Mouse (Mus musculus) bone marrow, adult 2 months (tissue): ENCODE data around the gene Fam83c.

Experiments used
- CTCF ChIP-seq: fragments of 200-500 bp; IDR thresholded peaks from 2 replicates; pipeline ENCODE4 v1.5.1; 2011; ENCODE audit warnings: low read length, control low read depth; ENCODE audit not compliant: control insufficient read depth, insufficient read depth
- POLR2A ChIP-seq: fragments of 200-500 bp; IDR thresholded peaks from 2 replicates; pipeline ENCODE4 v1.6.1; 2011; ENCODE audit warnings: low read depth, mild to moderate bottlenecking, control low read depth, low read length, borderline replicate concordance; ENCODE audit not compliant: control insufficient read depth

DNA sequence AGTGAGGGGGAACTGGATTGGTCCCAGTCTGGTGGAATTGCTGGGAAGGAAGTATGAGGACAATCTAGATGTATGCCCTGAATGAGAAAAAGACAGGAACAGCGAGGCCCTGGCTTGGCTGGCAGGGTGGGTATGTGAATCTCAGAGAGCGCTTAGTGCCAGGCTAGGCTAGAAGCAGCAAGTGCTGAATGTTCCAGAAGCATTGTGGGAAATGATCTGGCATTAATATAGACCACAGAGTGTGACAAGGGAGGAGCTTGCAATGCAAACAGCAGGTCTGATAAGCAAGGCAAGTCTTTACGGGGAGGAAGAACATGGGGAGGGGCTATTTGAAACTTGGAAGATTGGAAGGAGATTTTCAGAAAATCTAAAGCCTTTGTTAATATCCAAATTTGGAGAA is 47.4 kb upstream of the Fam83c start:
- TF ChIP-seq POLR2A (no peak), CTCF (no peak)
